ENCODE assay signal across 9 mouse cellular contexts in the genomic region with DNA sequence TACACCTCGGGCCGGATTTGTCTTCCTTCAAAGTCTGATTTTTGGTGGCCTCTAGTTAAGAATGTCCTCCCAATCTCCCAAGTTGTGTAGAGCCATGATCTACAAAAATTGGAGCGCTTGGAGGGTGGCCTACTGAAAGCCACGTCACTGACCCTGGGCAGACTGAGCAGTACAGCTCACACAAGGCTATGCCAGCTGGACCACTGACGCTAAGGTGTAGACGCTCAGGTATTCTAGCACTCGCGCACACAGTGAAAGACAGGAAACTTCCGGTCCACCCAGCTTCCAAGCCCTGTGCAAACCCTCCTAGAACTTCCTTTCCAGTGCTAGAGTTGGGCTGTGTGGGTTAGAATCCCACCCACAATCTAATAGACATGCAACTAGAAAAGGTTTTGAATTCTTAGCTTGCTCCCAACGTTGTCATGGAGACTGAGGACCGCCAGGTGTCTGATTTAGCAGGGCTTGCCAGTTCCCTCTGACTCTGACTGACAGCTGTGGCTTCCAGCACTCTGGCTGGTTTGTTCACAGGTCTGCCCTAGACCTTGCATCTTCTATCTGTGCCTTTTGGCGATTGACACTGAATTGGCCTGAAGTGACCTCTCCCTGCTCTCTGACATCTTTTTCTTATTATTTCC. TPM values are rescaled to one million over a fixed set of nuclear protein-coding genes. Genes with fewer than 3 reads are reported as not detected.
DNase-seq lines count a peak whose midpoint lies in the region; ATAC-seq lines count a peak whose summit lies in the region.
"Had no signal": no experiment of that assay in that cellular context is flagged by ENCODE, and none has a peak within 500 bp of the region (broad histone marks: within the 10 kb centered on the region; RNA-seq: fewer than 3 reads in every experiment).

No protein-coding gene starts in this region.

- ATAC-seq in forebrain, embryonic 11.5 days (replicated peaks; ENCODE audit: low FRiP score), result no peak
- peak; percentile 67 for ATAC-seq in forebrain, embryonic 16.5 days
- peak; percentile 68 for ATAC-seq in midbrain, embryonic 11.5 days (ENCODE audit: low FRiP score)

- 69% methylated on average over 12 of the region's 12 CpGs for WGBS in forebrain, embryonic 10.5 days
- 70% methylated on average over 12 of the region's 12 CpGs for WGBS in forebrain, embryonic 11.5 days
- 63% methylated on average over 12 of the region's 12 CpGs for WGBS in forebrain, embryonic 16.5 days
- 71% methylated on average over 12 of the region's 12 CpGs for WGBS in midbrain, embryonic 11.5 days

- H3K4me3 ChIP-seq in forebrain, embryonic 10.5 days, result no peak overlapping the region
- no peak overlapping the region for H3K4me3 ChIP-seq in forebrain, embryonic 11.5 days (ENCODE audit: low read depth, low read length)
- H3K4me3 ChIP-seq in forebrain, embryonic 16.5 days (replicated peaks; ENCODE audit: low read length), result no peak overlapping the region
- no peak overlapping the region for H3K4me3 ChIP-seq in midbrain, embryonic 11.5 days (ENCODE audit: low read depth, low read length)

- H3K4me1 ChIP-seq in forebrain, embryonic 10.5 days, result peaks cover 14% of the 10 kb centered on the region
- no peaks in the 10 kb centered on the region for H3K4me1 ChIP-seq in forebrain, embryonic 11.5 days (replicated peaks; ENCODE audit: control insufficient read depth, insufficient read depth, low read length)
- peaks cover 10% of the 10 kb centered on the region for H3K4me1 ChIP-seq in forebrain, embryonic 16.5 days (replicated peaks; ENCODE audit: control insufficient read depth, insufficient read depth, low read length)
- H3K4me1 ChIP-seq in midbrain, embryonic 11.5 days (ENCODE audit: control insufficient read depth, insufficient read depth, low read length), result no peaks in the 10 kb centered on the region

- no peak overlapping the region for H3K4me2 ChIP-seq in forebrain, embryonic 11.5 days (ENCODE audit: low read depth, low read length, severe bottlenecking)
- H3K4me2 ChIP-seq in forebrain, embryonic 16.5 days (ENCODE audit: low read length), result no peak overlapping the region
- H3K4me2 ChIP-seq in midbrain, embryonic 11.5 days, result no peak overlapping the region

- H3K27ac ChIP-seq in forebrain, embryonic 10.5 days, result peak overlapping the region; percentile 62; the same call in 1 of the 2 replicates
- no peak overlapping the region for H3K27ac ChIP-seq in forebrain, embryonic 11.5 days (ENCODE audit: low read depth, low read length)
- no peak overlapping the region for H3K27ac ChIP-seq in forebrain, embryonic 16.5 days (ENCODE audit: low read length)
- no peak overlapping the region for H3K27ac ChIP-seq in midbrain, embryonic 11.5 days (ENCODE audit: low read depth, low read length)
- H3K27ac ChIP-seq: liver, embryonic 15.5 days had no signal

- no peaks in the 10 kb centered on the region for H3K9me3 ChIP-seq in forebrain, embryonic 10.5 days
- H3K9me3 ChIP-seq in forebrain, embryonic 11.5 days (ENCODE audit: control insufficient read depth, low read length), result no peaks in the 10 kb centered on the region
- H3K9me3 ChIP-seq in forebrain, embryonic 16.5 days (ENCODE audit: control insufficient read depth, low read length), result no peaks in the 10 kb centered on the region
- H3K9me3 ChIP-seq in midbrain, embryonic 11.5 days (ENCODE audit: control insufficient read depth, low read length), result no peaks in the 10 kb centered on the region
- H3K9me3 ChIP-seq: liver, embryonic 15.5 days had no signal

- peaks cover 15% of the 10 kb centered on the region; the same call in 1 of the 2 replicates for H3K27me3 ChIP-seq in forebrain, embryonic 10.5 days (ENCODE audit: poor library complexity, severe bottlenecking)
- no peaks in the 10 kb centered on the region for H3K27me3 ChIP-seq in forebrain, embryonic 11.5 days (ENCODE audit: control insufficient read depth, insufficient read depth, low read length)
- no peaks in the 10 kb centered on the region for H3K27me3 ChIP-seq in forebrain, embryonic 16.5 days (replicated peaks; ENCODE audit: control insufficient read depth, insufficient read depth, low read length)
- no peaks in the 10 kb centered on the region for H3K27me3 ChIP-seq in midbrain, embryonic 11.5 days (ENCODE audit: control insufficient read depth, insufficient read depth, low read length)
- H3K27me3 ChIP-seq: liver, embryonic 15.5 days had no signal

- no peaks in the 10 kb centered on the region for H3K36me3 ChIP-seq in forebrain, embryonic 10.5 days (replicated peaks)
- no peaks in the 10 kb centered on the region for H3K36me3 ChIP-seq in forebrain, embryonic 11.5 days (ENCODE audit: control insufficient read depth, insufficient read depth, low read length)
- H3K36me3 ChIP-seq in forebrain, embryonic 16.5 days (ENCODE audit: control insufficient read depth, insufficient read depth), result no peaks in the 10 kb centered on the region
- H3K36me3 ChIP-seq in midbrain, embryonic 11.5 days (ENCODE audit: control insufficient read depth, insufficient read depth, low read length), result no peaks in the 10 kb centered on the region
- H3K36me3 ChIP-seq: liver, embryonic 15.5 days had no signal

- no peak overlapping the region for H3K9ac ChIP-seq in forebrain, embryonic 11.5 days (ENCODE audit: low read length)
- H3K9ac ChIP-seq in forebrain, embryonic 16.5 days (replicated peaks; ENCODE audit: low read depth, low read length), result peak overlapping the region; percentile 29; the same call in 1 of the 2 replicates
- H3K9ac ChIP-seq in midbrain, embryonic 11.5 days (ENCODE audit: low read length), result no peak overlapping the region
- H3K9ac ChIP-seq: liver, embryonic 15.5 days had no signal

- no peak for DNase-seq in forebrain, embryonic 10.5 days (ENCODE audit: extremely low spot score, low spot score)
- DNase-seq in forebrain, embryonic 11.5 days (ENCODE audit: low spot score), result no peak
- DNase-seq in A20 (ENCODE audit: low read depth, low spot score), result peak; percentile 22
- no peak for DNase-seq in midbrain, embryonic 11.5 days (ENCODE audit: low spot score, missing footprints)
- no peak for DNase-seq in retina, embryonic 14.5 days (ENCODE audit: low spot score)
- no peak for DNase-seq in ovary, adult 18-20 months (ENCODE audit: low spot score)
- DNase-seq in spleen, postnatal 4 days (ENCODE audit: low spot score in 2 of 2), result no peak

RNA-seq across cellular contexts. Expression of gene Lrrc8d, which starts 44.6 kb away (rescaled TPM):
- polyA plus RNA-seq in forebrain, embryonic 10.5 days (2016; fragmentation: Nextera tagmentation; extraction: Ambion mirVana), result 19.9 and 20.1 TPM in 2 replicates
- 26.8 and 28.9 TPM in 2 replicates for polyA plus RNA-seq in forebrain, embryonic 11.5 days (2014; fragmentation: Nextera tagmentation; extraction: Ambion mirVana)
- polyA plus RNA-seq in forebrain, embryonic 16.5 days (2015; fragmentation: Nextera tagmentation; extraction: Ambion mirVana), result 37.5 and 40.8 TPM in 2 replicates
- polyA plus RNA-seq in midbrain, embryonic 11.5 days (2014; fragmentation: Nextera tagmentation; extraction: Ambion mirVana), result 24.5 and 28.8 TPM in 2 replicates
